Mouse (Mus musculus) erythroid progenitor cell, adult 5-6 weeks (primary cell): ENCODE measurements around the gene Ric1. TPM values are rescaled to one million over a fixed set of nuclear protein-coding genes. Genes with fewer than 3 reads are reported as not detected.

Experiments used
- ATAC-seq: replicated peaks from 2 replicates; pipeline ENCODE4 v1.8.0; 2016; ENCODE audit warnings: moderate number of reproducible peaks, mild to moderate bottlenecking, moderate TSS enrichment, inconsistent platforms; ENCODE audit not compliant: poor library complexity, low FRiP score, severe bottlenecking
- total RNA-seq, 2 experiments: library from RNA; stranded (forward) in 1 of 2; stranded (reverse) in 1 of 2; fragments of 150-400 nt in 1 of 2; fragments of 186-747, 209-891 nt in 1 of 2; gene quantifications; 2 replicates each; pipeline versions ENCODE4 v1.2.3 to v1.2.4; 2015 to 2017; ENCODE audit warnings: low replicate concordance in 2 of 2

Gene Ric1
- total RNA-seq, 2 experiments from 2014 or later = 2.3 to 5.9 TPM

DNA sequence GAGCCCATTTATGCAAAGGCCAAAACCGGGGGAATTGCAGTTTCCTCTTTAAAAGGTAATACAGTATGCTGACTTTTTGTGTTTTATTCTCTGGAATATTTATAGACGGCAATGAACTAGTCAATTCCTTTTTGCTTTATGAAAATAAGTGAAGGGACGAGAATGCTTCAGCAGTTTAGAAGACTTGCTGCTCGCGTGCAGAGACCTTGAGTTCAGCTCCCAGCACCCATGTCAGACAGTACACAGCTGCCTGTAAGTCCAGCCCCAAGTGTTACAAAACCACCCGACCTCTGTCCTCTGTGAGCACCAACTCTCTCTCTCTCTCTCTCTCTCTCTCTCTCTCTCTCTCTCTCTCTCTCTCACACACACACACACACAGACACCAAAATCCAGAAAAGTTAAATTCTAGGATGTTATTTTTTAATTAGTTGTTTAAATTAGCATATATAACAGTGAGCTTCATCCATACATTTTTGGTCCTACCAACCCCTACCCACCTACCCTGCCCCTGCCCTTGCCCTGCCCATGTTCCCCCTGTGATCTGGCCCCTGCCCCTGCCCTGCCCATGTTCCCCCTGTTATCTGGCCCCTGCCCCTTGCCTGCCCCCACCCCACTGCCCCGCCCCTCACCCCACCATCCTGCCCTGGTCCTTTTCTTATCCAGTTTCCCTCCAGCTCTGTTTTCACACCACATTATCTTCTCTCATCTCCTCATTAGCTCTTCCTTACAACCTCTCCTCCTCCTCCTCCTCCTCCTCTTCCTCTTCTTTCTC lies 25.1 kb upstream of the Ric1 start:
- no peak for ATAC-seq

GRCm38 (mm10) chr19:29497874-29498273 lies 24.2 kb upstream of the Ric1 start:
- no peak for ATAC-seq

GRCm38 (mm10) chr19:29498842-29499456 lies 23.1 kb upstream of the Ric1 start:
- no peak for ATAC-seq

DNA sequence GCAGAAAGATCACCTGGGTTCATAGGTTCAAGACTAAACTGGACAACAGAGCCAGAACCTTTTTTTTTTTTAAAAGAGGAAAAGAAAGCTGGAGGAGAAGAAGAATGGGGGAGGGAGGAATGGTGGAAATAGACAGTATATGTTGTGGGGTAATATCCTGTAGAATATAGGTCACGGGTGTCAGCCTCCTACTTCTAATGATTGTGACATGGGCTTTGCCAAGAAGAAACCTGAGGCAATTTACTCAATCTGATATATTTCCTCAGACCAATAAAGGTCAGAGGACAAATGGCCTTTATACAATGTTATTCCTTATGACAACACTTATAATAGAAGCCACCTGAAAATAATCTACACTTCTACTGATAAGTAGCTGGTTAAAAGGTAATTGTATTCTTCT lies 21.7 kb upstream of the Ric1 start:
- ATAC-seq = no peak

GRCm38 (mm10) chr19:29501106-29501505 lies 21.0 kb upstream of the Ric1 start:
- ATAC-seq = 0 out of 2 replicates have a peak, but pooled peaks have one; percentile 26

- ATAC-seq = peak; percentile 85
These were observed 20.6 kb upstream of the Ric1 start for GRCm38 (mm10) chr19:29501507-29501906.

GRCm38 (mm10) chr19:29504131-29504530 lies 18.0 kb upstream of the Ric1 start:
- ATAC-seq = no peak

GRCm38 (mm10) chr19:29505617-29506016 lies 16.5 kb upstream of the Ric1 start:
- no peak for ATAC-seq

DNA sequence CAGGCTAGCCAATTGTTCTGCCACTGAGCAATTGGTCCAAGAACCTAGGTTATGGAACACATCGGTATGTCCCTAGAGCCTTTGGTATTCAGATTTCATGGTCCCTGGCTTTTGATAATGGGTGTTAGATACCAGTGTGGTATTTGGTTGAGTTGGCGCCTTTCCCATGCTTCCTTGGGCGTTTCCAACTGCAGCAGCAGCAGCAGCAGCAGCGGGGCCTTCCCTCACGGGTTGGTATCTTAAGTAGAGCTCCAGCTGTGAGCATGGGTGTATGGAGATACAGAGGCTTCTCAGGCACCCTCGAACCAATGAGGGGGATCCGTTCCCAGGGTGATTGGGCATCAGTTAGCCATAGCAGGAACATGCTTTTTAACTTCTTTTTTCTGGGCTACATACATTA lies 13.9 kb upstream of the Ric1 start:
- ATAC-seq = no peak

GRCm38 (mm10) chr19:29509857-29510256 lies 12.2 kb upstream of the Ric1 start:
- no peak for ATAC-seq

DNA sequence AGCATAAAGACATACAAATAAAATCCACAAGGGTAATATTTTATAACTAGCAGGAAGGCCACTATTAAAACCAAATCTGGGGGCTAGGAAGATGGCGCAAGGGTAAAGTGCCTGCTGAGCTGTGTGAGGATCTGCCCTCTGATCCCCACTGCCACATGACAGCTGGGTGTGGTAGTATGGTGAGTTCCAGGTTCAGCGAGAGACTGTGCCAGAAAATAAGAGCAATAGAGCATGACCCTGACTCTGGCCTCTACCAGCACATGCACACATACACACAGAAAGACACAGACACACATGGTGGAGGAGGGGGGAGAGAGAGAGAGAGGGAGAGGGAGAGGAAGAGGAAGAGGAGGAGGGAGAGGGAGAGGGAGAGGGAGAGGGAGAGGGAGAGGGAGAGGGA lies 10.3 kb upstream of the Ric1 start:
- no peak for ATAC-seq

GRCm38 (mm10) chr19:29513111-29513766 lies 8.8 kb upstream of the Ric1 start:
- ATAC-seq = no peak

DNA sequence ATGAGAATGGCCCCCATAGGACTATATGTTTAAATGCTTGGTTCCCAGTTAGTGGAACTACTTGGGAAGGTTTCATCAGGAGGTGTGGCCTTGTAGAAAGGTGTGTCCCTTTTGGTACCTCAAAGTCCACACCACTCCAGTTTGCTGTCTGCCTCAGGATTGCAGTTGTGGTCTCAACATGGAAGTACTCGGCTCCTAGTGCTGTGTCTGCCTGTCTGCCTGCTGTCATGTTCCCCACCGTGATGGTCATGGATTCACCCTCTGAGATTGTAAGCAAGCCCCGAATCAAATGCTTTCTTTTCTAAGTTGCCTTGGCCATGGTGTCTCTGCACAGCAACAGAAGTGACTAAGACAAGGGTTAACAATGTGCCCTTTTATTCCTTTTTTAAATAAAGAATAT lies 8.0 kb upstream of the Ric1 start:
- ATAC-seq = no peak

GRCm38 (mm10) chr19:29515386-29515785 lies 6.7 kb upstream of the Ric1 start:
- no peak for ATAC-seq

DNA sequence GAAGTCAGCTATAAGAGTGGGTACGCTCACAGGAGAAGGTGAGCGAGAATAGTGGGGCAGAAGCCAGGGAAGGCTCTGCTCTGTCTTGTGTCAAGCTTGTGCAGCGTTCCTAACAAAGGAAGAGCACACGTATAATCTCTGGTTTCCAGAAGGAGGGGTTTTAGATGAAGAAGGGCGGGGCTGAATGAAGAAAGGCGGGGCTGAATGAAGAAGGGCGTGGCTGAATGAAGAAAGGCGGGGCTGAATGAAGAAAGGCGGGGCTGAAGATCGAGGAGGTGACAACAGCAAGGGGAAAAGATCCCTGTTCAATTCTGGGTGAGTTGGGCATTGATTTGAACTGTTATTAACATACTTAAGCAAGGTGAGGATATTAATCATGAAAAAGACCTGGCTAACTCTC lies 6.1 kb upstream of the Ric1 start:
- ATAC-seq = no peak

DNA sequence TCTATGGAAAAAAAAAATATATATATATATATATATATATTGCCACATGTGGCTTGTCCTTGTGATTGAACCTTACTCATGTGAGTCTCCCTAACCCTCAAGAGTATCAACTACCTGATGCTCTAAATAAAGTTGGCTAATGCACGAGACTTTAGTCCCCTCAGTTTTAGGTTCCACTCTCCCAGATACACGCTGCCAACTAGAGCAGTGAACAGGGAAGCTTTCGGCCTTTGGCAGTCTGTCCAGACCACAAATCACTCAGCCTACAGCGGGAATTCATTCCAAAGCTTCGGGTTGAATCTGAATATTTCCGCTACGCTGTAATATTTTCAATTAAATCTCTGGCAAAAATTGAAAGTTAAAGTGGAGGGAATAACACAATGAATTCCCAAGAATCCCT lies 3.7 kb upstream of the Ric1 start:
- ATAC-seq = no peak

DNA sequence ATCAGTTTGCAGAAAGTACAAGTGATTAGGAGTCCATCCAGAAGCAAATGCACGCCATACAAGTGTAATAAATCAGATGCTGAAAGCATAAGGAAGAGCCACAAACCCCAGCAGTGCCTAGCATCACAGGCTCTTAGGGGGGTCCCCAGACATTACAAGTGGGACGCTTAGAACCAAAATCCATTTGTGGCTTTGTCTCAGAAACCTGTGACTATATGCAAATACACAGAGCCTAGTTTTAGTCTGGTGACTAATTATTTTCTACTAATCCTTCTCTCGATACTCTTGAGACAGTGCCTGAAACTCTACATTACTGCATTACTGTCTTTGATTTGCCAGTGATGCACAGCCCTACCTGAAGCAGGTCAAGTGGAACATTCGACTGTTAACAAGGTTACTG lies 3.2 kb upstream of the Ric1 start:
- no peak for ATAC-seq

DNA sequence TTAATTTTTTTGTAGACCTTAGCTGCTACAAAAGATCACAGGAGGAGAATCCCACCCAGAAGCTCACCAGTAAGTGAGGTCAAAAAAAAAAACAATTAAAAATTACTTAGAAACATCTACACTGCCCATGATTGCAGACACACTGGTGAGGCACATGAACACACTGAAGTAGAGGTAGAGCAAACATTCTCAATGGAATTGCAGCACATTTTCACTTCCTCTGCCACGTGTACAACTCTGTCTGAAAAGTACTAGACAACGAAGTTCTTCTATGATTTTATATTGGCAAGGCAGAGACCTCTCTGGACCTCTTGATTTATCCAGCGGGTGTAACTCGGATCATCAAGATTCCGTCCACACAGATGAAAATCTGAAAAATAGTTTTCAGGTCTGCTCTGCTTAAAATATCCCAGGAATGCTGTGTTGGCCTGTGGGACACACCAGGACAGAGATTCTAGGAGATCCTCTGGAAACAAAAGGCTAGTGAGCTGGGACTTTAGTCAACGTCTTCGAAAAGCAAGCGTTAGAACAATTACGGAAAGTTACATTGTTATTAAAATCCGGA lies 1.0 kb upstream of the Ric1 start:
- no peak for ATAC-seq

- ATAC-seq = 0 out of 2 replicates have a peak, but pooled peaks have one; percentile 16
These were observed 555 bp downstream of the Ric1 start for GRCm38 (mm10) chr19:29522445-29523229.

DNA sequence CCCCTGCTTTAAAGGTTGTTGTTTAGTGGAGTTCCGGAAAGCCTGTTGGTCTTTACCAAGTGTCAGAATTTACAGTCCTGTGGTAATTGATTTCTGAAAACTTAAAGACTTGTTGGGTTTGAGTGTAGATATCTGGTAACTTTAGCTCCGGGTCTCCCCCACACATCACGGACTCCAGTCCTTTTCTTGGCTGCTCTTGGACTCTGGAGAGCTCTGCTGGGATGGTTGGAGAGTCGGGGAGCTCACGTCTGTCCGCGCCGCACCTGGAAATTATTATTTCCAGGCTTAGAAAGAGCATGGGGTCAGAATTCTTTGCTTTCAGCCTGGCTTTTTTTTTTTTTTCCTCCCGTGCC lies 1.1 kb downstream of the Ric1 start:
- ATAC-seq = no peak
